In the genomic region with DNA sequence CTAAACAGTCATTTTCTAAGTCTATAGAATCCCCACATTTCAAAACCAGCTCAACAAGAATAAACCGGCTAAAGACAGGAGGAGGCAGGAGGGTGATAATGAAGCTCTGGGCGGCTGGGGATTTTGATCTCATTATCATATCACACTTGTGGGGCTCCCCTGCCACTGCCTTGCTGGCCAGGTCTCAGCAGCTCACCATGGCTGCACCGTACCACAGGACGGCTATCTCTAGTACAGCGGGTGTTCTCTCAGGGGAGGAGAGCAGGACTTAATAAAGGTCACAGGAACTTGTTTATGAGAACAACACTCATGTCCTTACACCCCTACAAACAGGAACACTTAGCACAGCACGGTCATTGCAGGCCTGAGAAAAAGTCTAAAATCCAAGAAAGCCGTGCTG, we compare ENCODE assay signal across 19 mouse cellular contexts. TPM values are rescaled to one million over a fixed set of nuclear protein-coding genes. Genes with fewer than 3 reads are reported as not detected.
DNase-seq lines count a peak whose midpoint lies in the region; ATAC-seq and TF ChIP-seq lines count a peak whose summit lies in the region.
"Had no signal": no experiment of that assay in that cellular context is flagged by ENCODE, and none has a peak within 500 bp of the region (broad histone marks: within the 10 kb centered on the region; RNA-seq: fewer than 3 reads in every experiment).

No protein-coding gene starts in this region.

- H3K9ac ChIP-seq in liver, embryonic 11.5 days (ENCODE audit: low read depth, low read length): no peak overlapping the region
- no peak overlapping the region for H3K9ac ChIP-seq in liver, postnatal 0 days (replicated peaks)
- H3K9ac ChIP-seq in forebrain, embryonic 15.5 days (replicated peaks): no peak overlapping the region
- H3K9ac ChIP-seq: embryonic facial prominence, embryonic 13.5 days; heart, embryonic 13.5 days; kidney, embryonic 15.5 days; midbrain, embryonic 13.5 days had no signal

- H3K9me3 ChIP-seq in liver, embryonic 11.5 days (ENCODE audit: control insufficient read depth, low read length): no peaks in the 10 kb centered on the region
- no peaks in the 10 kb centered on the region for H3K9me3 ChIP-seq in liver, postnatal 0 days (ENCODE audit: low read length)
- H3K9me3 ChIP-seq in forebrain, embryonic 15.5 days: no peaks in the 10 kb centered on the region
- H3K9me3 ChIP-seq: embryonic facial prominence, embryonic 13.5 days; heart, embryonic 13.5 days; kidney, embryonic 15.5 days; midbrain, embryonic 13.5 days had no signal

- WGBS in liver, embryonic 11.5 days: 69% methylated on average over 7 of the region's 7 CpGs
- WGBS in liver, postnatal 0 days (ENCODE audit: insufficient replicate concordance): 69% methylated on average over 7 of the region's 7 CpGs
- 91% methylated on average over 7 of the region's 7 CpGs for WGBS in forebrain, embryonic 15.5 days

- H3K27me3 ChIP-seq in liver, embryonic 11.5 days (replicated peaks; ENCODE audit: control insufficient read depth, insufficient read depth, low read length): no peaks in the 10 kb centered on the region
- no peaks in the 10 kb centered on the region for H3K27me3 ChIP-seq in liver, postnatal 0 days (ENCODE audit: insufficient read depth, low read length)
- H3K27me3 ChIP-seq in forebrain, embryonic 15.5 days: no peaks in the 10 kb centered on the region
- H3K27me3 ChIP-seq: embryonic facial prominence, embryonic 13.5 days; heart, embryonic 13.5 days; kidney, embryonic 15.5 days; midbrain, embryonic 13.5 days had no signal

- peaks cover 16% of the 10 kb centered on the region for H3K36me3 ChIP-seq in liver, embryonic 11.5 days (ENCODE audit: control insufficient read depth, insufficient read depth, low read length)
- H3K36me3 ChIP-seq in liver, postnatal 0 days (replicated peaks; ENCODE audit: insufficient read depth, low read length): peaks cover 26% of the 10 kb centered on the region
- H3K36me3 ChIP-seq in forebrain, embryonic 15.5 days: peaks cover 45% of the 10 kb centered on the region

- DNase-seq in urinary bladder, postnatal 25 days (ENCODE audit: low spot score): peak; percentile 1
- DNase-seq in urinary bladder, adult 2 months (ENCODE audit: low spot score): no peak
- DNase-seq in liver, embryonic 11.5 days (ENCODE audit: low spot score): no peak
- no peak for DNase-seq in liver, postnatal 0 days
- DNase-seq in retina, embryonic 14.5 days (ENCODE audit: low spot score): no peak
- DNase-seq in neural tube, embryonic 10.5 days (ENCODE audit: extremely low spot score, low spot score): no peak
- DNase-seq: adrenal gland, adult 8-10 months; embryo, embryonic 11 days; lung, adult 18-20 months; lung, postnatal 14 days; retina, postnatal 1 day; thymus, postnatal 25 days had no signal

- H3K4me3 ChIP-seq in liver, embryonic 11.5 days (ENCODE audit: low read depth, low read length): no peak overlapping the region
- no peak overlapping the region for H3K4me3 ChIP-seq in liver, postnatal 0 days (ENCODE audit: low read depth, low read length)
- H3K4me3 ChIP-seq in forebrain, embryonic 15.5 days: no peak overlapping the region
- H3K4me3 ChIP-seq: embryonic facial prominence, embryonic 13.5 days; heart, embryonic 13.5 days; kidney, embryonic 15.5 days; midbrain, embryonic 13.5 days had no signal

- H3K27ac ChIP-seq in liver, embryonic 11.5 days (ENCODE audit: low read depth, low read length): no peak overlapping the region
- H3K27ac ChIP-seq in liver, postnatal 0 days (ENCODE audit: low read depth): no peak overlapping the region
- H3K27ac ChIP-seq in forebrain, embryonic 15.5 days (replicated peaks): no peak overlapping the region
- H3K27ac ChIP-seq: embryonic facial prominence, embryonic 13.5 days; heart, embryonic 13.5 days; kidney, embryonic 15.5 days; midbrain, embryonic 13.5 days had no signal

- H3K4me2 ChIP-seq in liver, embryonic 11.5 days: peak overlapping the region; percentile 28; the same call in 1 of the 2 replicates
- no peak overlapping the region for H3K4me2 ChIP-seq in liver, postnatal 0 days (ENCODE audit: low read depth, low read length)
- no peak overlapping the region for H3K4me2 ChIP-seq in forebrain, embryonic 15.5 days (replicated peaks)
- H3K4me2 ChIP-seq: embryonic facial prominence, embryonic 13.5 days; heart, embryonic 13.5 days; kidney, embryonic 15.5 days; midbrain, embryonic 13.5 days had no signal

- H3K4me1 ChIP-seq in liver, embryonic 11.5 days (replicated peaks; ENCODE audit: control insufficient read depth, insufficient read depth, low read length): no peaks in the 10 kb centered on the region
- H3K4me1 ChIP-seq in liver, postnatal 0 days (ENCODE audit: insufficient read depth): no peaks in the 10 kb centered on the region
- no peaks in the 10 kb centered on the region for H3K4me1 ChIP-seq in forebrain, embryonic 15.5 days
- H3K4me1 ChIP-seq: embryonic facial prominence, embryonic 13.5 days; kidney, embryonic 15.5 days; midbrain, embryonic 13.5 days had no signal

- no peak for TF ChIP-seq EP300 in liver, postnatal 0 days (IDR thresholded peaks at IDR 0.05; ENCODE audit: low read depth)

- no peak for TF ChIP-seq CTCF in liver, postnatal 0 days (IDR thresholded peaks at IDR 0.05; ENCODE audit: low read depth)

- peak; percentile 90 for ATAC-seq in liver, embryonic 11.5 days (replicated peaks; ENCODE audit: low FRiP score)
- peak; percentile 40; the same call in 1 of the 2 replicates for ATAC-seq in liver, postnatal 0 days
- no peak for ATAC-seq in forebrain, embryonic 15.5 days (replicated peaks)
- ATAC-seq: forebrain, embryonic 14.5 days; midbrain, embryonic 13.5 days had no signal

RNA-seq across cellular contexts. Expression of gene Vps33a, which starts 17.1 kb away (rescaled TPM):
- polyA plus RNA-seq in urinary bladder, adult 2 months (2012; rRNA removed): 14.6 and 17.7 TPM in 2 replicates
- polyA plus RNA-seq in liver, embryonic 11.5 days (2014; fragmentation: Nextera tagmentation; extraction: Ambion mirVana): 36.0 and 36.9 TPM in 2 replicates
- 11.6 and 11.8 TPM in 2 replicates for polyA plus RNA-seq in liver, postnatal 0 days (2015; fragmentation: Nextera tagmentation; extraction: Ambion mirVana)
- polyA plus RNA-seq in forebrain, embryonic 15.5 days (2015; fragmentation: Nextera tagmentation; extraction: Ambion mirVana): 41.2 and 42.3 TPM in 2 replicates

RNA-seq across cellular contexts. Expression of gene Gm49027, which starts 30.4 kb away (rescaled TPM):
- 0.51 and 1.1 TPM in 2 replicates for polyA plus RNA-seq in urinary bladder, adult 2 months (2012; rRNA removed)
- polyA plus RNA-seq in liver, embryonic 11.5 days (2014; fragmentation: Nextera tagmentation; extraction: Ambion mirVana): 0.22 and 0.47 TPM in 2 replicates
- polyA plus RNA-seq in liver, postnatal 0 days (2015; fragmentation: Nextera tagmentation; extraction: Ambion mirVana): not detected in 2 replicates
- polyA plus RNA-seq in forebrain, embryonic 15.5 days (2015; fragmentation: Nextera tagmentation; extraction: Ambion mirVana): 3.8 and 4.0 TPM in 2 replicates
- polyA plus RNA-seq: C2C12 had no signal

RNA-seq across cellular contexts. Expression of gene Diablo, which starts 31.7 kb away (rescaled TPM):
- 71.7 and 83.8 TPM in 2 replicates for polyA plus RNA-seq in urinary bladder, adult 2 months (2012; rRNA removed)
- 101 and 104 TPM in 2 replicates for polyA plus RNA-seq in liver, embryonic 11.5 days (2014; fragmentation: Nextera tagmentation; extraction: Ambion mirVana)
- polyA plus RNA-seq in liver, postnatal 0 days (2015; fragmentation: Nextera tagmentation; extraction: Ambion mirVana): 34.1 and 35.2 TPM in 2 replicates
- polyA plus RNA-seq in forebrain, embryonic 15.5 days (2015; fragmentation: Nextera tagmentation; extraction: Ambion mirVana): 113 and 119 TPM in 2 replicates

RNA-seq across cellular contexts. Expression of gene B3gnt4, which starts 45.4 kb away (rescaled TPM):
- 0.13 and 0.15 TPM in 2 replicates for polyA plus RNA-seq in urinary bladder, adult 2 months (2012; rRNA removed)
- 0.23 and 0.34 TPM in 2 replicates for polyA plus RNA-seq in liver, embryonic 11.5 days (2014; fragmentation: Nextera tagmentation; extraction: Ambion mirVana)
- not detected in 2 replicates for polyA plus RNA-seq in liver, postnatal 0 days (2015; fragmentation: Nextera tagmentation; extraction: Ambion mirVana)
- 0.87 and 1.7 TPM in 2 replicates for polyA plus RNA-seq in forebrain, embryonic 15.5 days (2015; fragmentation: Nextera tagmentation; extraction: Ambion mirVana)
